Mouse (Mus musculus): ENCODE data around the gene Gsto2.

- TF ChIP-seq EP300 (IDR thresholded peaks at IDR 0.05; ENCODE audit: low read depth) (no peak), CTCF (IDR thresholded peaks at IDR 0.05; ENCODE audit: low read depth) (no peak)
Observed at GRCm38 (mm10) chr19:47918455-47919101, 53.2 kb downstream of the Gsto2 start.

Measured in liver, postnatal 0 days (tissue).